Mouse (Mus musculus) testis, adult 2 months (tissue): ENCODE data around the gene Mycbp2.

Experiments
- CTCF ChIP-seq: fragments of 200-500 bp; IDR thresholded peaks from 2 replicates; pipeline ENCODE4 v1.5.1; 2012; ENCODE audit warnings: low read depth, mild to moderate bottlenecking, inconsistent platforms, low read length, moderate library complexity; ENCODE audit not compliant: control insufficient read depth, insufficient read depth, insufficient replicate concordance
- POLR2A ChIP-seq: fragments of 200-500 bp; IDR thresholded peaks from 2 replicates; pipeline ENCODE4 v1.6.1; 2012; ENCODE audit warnings: low read depth, mild to moderate bottlenecking, inconsistent platforms, low read length, moderate library complexity; ENCODE audit not compliant: control insufficient read depth

DNA sequence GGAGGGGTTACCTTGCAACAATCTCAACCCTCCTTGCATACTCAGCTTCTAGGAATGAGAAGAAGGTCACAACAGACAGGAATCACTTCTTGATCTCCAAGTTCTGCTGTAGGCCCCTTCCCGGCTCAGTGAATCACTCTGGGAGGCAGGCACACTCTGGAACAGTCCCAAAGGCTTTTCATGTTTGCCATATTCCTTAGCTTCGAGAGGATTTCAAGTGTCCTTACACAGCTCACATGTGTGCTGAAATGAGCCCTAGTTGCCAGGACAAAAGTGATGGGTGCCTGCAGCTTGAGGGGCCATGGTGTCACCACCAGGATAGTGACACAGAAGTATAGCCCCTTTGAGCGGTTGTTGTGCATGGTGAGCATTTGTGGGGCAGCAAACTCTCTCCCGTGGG, 273.9 kb downstream of the Mycbp2 start:
- TF ChIP-seq CTCF (no peak), POLR2A (no peak)
